Mouse (Mus musculus) heart, embryonic 14.5 days (tissue): Measurements from ENCODE around the gene Spata31d1a. TPM values are rescaled to one million over a fixed set of nuclear protein-coding genes. Genes with fewer than 3 reads are reported as not detected.

ENCODE experiments used
- ATAC-seq: fragments of 200-750 bp; cut with Nextera tagmentation; 2 replicates; pipeline ENCODE4 v1.8.0; 2017; ENCODE audit warnings: low read depth, moderate TSS enrichment; ENCODE audit not compliant: insufficient number of reproducible peaks, insufficient read depth, low FRiP score
- H3K27ac ChIP-seq, 2 experiments: fragments of 200-500 bp in 1 of 2; fragments of 300-500 bp in 1 of 2; sonication (generic) in 1 of 2; replicated peaks in 1 of 2; 2 replicates each; pipeline ENCODE4 v1.5.1; 2012 to 2014; ENCODE audit warnings: low read depth in 2 of 2, low read length in 2 of 2, control low read depth in 1 of 2, mild to moderate bottlenecking in 1 of 2, mixed read lengths in 1 of 2; ENCODE audit not compliant: control insufficient read depth in 1 of 2, insufficient read depth in 1 of 2
- H3K27me3 ChIP-seq: fragments of 300-500 bp; sonication (generic); 2 replicates; pipeline ENCODE4 v1.6.1; 2014; ENCODE audit warnings: mild to moderate bottlenecking, low read length, control low read depth; ENCODE audit not compliant: control insufficient read depth, insufficient read depth
- H3K36me3 ChIP-seq: fragments of 300-500 bp; sonication (generic); 2 replicates; pipeline ENCODE4 v1.6.1; 2014; ENCODE audit warnings: mild to moderate bottlenecking, control low read depth, low read length, mixed read lengths; ENCODE audit not compliant: control insufficient read depth, insufficient read depth
- H3K4me1 ChIP-seq, 2 experiments: fragments of 200-500 bp in 1 of 2; fragments of 300-500 bp in 1 of 2; sonication (generic) in 1 of 2; 2 replicates each; pipeline ENCODE4 v1.6.1; 2012 to 2014; ENCODE audit warnings: low read length in 2 of 2, control low read depth in 1 of 2, mixed read lengths in 1 of 2; ENCODE audit not compliant: control insufficient read depth in 2 of 2, insufficient read depth in 2 of 2
- H3K4me2 ChIP-seq: fragments of 300-500 bp; sonication (generic); 2 replicates; pipeline ENCODE4 v1.6.1; 2014; ENCODE audit warnings: mild to moderate bottlenecking, low read length
- H3K4me3 ChIP-seq, 2 experiments: fragments of 200-500 bp in 1 of 2; fragments of 300-500 bp in 1 of 2; sonication (generic) in 1 of 2; 2 replicates each; pipeline ENCODE4 v1.5.1; 2012 to 2014; ENCODE audit warnings: low read length in 2 of 2, mild to moderate bottlenecking in 2 of 2, control low read depth in 1 of 2, low read depth in 1 of 2, moderate library complexity in 1 of 2; ENCODE audit not compliant: control insufficient read depth in 1 of 2, insufficient read depth in 1 of 2
- H3K9ac ChIP-seq: fragments of 300-500 bp; sonication (generic); 2 replicates; pipeline ENCODE4 v1.6.1; 2014; ENCODE audit warnings: mild to moderate bottlenecking, low read length
- H3K9me3 ChIP-seq: fragments of 300-500 bp; sonication (generic); 2 replicates; pipeline ENCODE4 v1.6.1; 2016; ENCODE audit warnings: low read length, control low read depth; ENCODE audit not compliant: control insufficient read depth
- WGBS: fragments of 180-500 bp; shearing (Covaris S2); extraction: QIAGEN DNeasy Blood & Tissue Kit; methylation state at CpG from one replicate; pipeline ENCODE4 v1.1.7; 2014; 5-methylcytosine and 5-hydroxymethylcytosine counted together
- polyA plus RNA-seq: library from polyadenylated mRNA; unstranded; fragments of >200 nt; fragmentation: Nextera tagmentation; extraction: Ambion mirVana; gene quantifications from 2 replicates; pipeline ENCODE4 v1.2.1, GENCODE M21; 2014

The Spata31d1a gene
- polyA plus RNA-seq, 1 experiment from 2014 or later: not detected

DNA sequence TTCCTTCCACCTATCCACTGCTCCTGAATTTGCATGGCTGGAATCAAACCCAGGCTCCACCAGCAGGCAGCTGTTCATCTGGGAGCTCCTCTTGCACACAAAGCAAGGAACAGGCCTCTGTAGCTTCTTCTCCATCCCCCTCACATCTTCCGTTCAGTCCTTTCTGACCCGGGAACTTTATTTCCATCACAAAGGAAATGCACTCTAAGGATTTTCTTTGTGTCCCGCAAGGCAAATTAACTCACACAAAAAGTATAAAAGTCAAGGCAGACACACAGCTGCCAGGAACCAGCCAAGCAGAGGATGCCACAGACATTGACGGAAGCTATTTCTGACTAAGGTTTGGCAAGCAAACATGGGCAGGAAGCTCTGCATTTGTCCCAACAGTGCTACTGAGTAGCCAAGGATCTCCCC, 53.1 kb downstream of the Spata31d1a start:
- Histone ChIP-seq H3K36me3 (peaks cover 3% of the 10 kb centered on the region; the same call in 1 of the 2 replicates), H3K4me1 (peaks cover 13 to 18% of the 10 kb centered on the region in 2 experiments), H3K4me3 (no peak overlapping the region), H3K27ac (peak overlapping the region; percentile 31 to 58; a peak in 3 of 4 replicates), H3K4me2 (no peak overlapping the region), H3K27me3 (no peaks in the 10 kb centered on the region), H3K9me3 (no peaks in the 10 kb centered on the region), H3K9ac (no peak overlapping the region)
- no peak for ATAC-seq
- 60% methylated on average over 4 of the region's 4 CpGs for WGBS

DNA sequence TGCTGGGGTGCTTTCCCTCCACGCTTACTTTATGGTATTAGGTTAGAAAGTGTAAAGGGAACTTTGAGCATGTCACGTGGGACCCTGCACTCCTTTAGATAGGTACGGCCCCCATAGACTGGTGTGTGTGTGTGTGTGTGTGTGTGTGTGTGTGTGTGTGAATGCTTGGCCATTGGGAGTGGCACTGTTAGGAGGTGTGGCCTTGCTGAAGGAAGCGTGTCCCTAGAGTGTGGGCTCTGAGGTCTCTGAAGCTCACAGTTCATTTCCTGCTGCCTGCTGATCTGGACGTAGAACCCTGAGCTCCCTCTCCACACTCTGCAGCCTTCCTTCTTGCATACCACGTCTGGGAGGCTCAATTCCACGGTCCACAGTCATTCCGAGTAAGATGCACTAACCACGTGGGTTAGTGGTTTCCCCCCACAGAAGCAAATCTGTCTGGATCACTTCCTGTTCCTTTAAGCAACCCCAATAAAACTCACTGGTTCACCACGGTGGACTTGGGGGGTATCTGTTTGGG, 53.8 kb downstream of the Spata31d1a start:
- Histone ChIP-seq H3K36me3 (no peaks in the 10 kb centered on the region), H3K27me3 (no peaks in the 10 kb centered on the region), H3K9ac (no peak overlapping the region), H3K4me2 (no peak overlapping the region), H3K9me3 (no peaks in the 10 kb centered on the region), H3K4me3 (no peak overlapping the region), H3K4me1 (peaks cover 13 to 18% of the 10 kb centered on the region in 2 experiments), H3K27ac (peak overlapping the region; percentile 31 to 58; a peak in 3 of 4 replicates)
- WGBS: 63% methylated on average over 10 of the region's 10 CpGs
- ATAC-seq: no peak

DNA sequence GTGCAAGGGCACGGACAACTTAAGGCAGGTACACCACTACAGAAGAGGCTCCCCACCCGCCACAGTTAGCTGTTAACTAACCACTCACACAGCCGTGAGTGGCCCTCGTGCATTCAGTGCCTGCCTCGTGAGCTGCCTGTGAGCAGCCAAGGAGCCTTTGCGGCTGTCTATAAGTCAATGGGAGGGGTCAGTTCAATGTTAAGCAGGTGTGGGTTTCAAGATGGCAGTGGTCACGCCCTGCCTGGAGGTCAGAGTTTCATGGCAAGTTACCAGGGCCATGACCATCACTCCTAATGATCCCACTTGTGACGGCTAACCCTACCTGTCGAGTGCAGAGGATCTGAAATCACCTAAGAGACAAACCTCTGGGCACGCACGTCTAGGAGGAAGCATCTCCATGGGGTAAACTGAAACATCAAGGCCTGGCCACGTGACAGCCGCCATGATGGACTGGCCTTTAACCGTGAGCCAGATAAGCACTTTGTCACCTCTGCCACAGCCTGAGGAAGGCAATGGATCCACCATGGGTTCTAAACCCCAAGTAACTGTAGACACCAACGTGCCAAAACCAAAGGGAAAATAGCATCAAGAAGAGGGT, 54.3 kb downstream of the Spata31d1a start:
- 92% methylated on average over 15 of the region's 15 CpGs for WGBS
- Histone ChIP-seq H3K4me3 (no peak overlapping the region), H3K9ac (no peak overlapping the region), H3K27me3 (no peaks in the 10 kb centered on the region), H3K9me3 (no peaks in the 10 kb centered on the region), H3K36me3 (no peaks in the 10 kb centered on the region), H3K4me1 (peaks cover 13 to 18% of the 10 kb centered on the region in 2 experiments), H3K4me2 (no peak overlapping the region), H3K27ac (no peak overlapping the region)
- ATAC-seq: no peak

DNA sequence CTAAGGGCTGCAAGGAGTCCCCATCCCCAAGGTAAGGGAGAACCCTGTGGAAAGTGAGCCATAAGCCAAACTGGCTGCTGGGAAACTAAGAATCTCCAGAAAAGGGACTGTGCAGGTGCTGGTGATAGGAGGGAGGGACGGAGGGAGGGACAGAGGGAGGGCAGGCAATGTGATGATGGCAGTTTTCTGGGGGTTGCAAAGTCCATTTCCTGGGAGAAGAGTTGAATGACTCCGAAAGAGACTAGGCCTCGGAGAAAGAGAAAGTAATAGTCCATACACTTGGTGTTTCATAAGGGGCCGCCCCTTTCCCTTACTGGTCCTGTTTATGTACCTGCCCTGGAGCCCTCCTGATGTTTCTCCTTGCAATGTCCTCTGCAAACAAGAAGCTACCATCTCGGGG, 55.7 kb downstream of the Spata31d1a start:
- Histone ChIP-seq H3K4me3 (no peak overlapping the region), H3K4me1 (peaks cover 13 to 18% of the 10 kb centered on the region in 2 experiments), H3K9me3 (no peaks in the 10 kb centered on the region), H3K27me3 (no peaks in the 10 kb centered on the region), H3K36me3 (peaks cover 4% of the 10 kb centered on the region), H3K9ac (no peak overlapping the region), H3K27ac (no peak overlapping the region), H3K4me2 (no peak overlapping the region)
- ATAC-seq: no peak
- 94% methylated on average over 5 of the region's 5 CpGs for WGBS

DNA sequence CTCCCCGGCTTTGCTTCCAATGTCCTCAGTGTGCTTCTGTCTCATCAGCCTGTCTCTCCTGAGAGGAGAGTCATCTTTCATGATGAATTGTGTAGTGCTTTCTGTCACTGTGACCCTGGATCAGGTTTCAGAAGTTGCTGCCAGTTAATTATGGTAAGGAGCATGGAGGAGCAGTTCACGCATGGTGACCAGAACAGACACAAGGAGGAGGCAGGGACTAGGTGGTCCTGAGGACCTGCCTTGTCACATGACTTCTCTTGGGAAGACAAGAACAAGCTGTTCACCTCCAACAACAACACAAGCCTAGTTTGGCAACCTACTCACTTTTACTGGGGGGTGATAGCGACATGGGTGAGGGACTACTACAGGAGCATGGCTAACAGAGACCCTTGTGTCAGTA, 57.0 kb downstream of the Spata31d1a start:
- Histone ChIP-seq H3K36me3 (peaks cover 12% of the 10 kb centered on the region), H3K4me2 (no peak overlapping the region), H3K9ac (no peak overlapping the region), H3K4me3 (no peak overlapping the region), H3K27ac (no peak overlapping the region), H3K27me3 (no peaks in the 10 kb centered on the region), H3K4me1 (peaks cover 13 to 18% of the 10 kb centered on the region in 2 experiments), H3K9me3 (no peaks in the 10 kb centered on the region)
- 62% methylated on average over 3 of the region's 3 CpGs for WGBS
- no peak for ATAC-seq

DNA sequence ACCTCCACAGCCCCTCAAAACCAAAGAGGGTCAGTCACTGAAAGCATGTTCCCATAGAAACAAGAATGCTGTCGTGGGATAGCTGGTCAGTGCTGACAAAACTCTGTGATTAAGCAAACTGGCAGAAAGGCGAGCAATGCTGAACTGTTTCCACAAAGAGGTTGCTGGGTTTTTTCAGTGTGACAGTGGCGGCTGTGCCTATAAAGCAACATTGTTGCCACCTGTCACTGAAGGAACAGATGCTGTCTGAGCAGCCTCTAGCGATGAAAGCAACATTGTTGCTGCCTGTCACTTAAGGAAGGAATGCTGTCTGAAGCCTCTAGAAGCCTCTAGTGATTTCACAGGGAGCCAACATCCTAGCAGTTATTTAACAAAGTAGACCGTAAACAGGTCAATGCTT, 57.5 kb downstream of the Spata31d1a start:
- no peak overlapping the region for H3K4me2 ChIP-seq
- H3K27me3 ChIP-seq: no peaks in the 10 kb centered on the region
- WGBS: 32% methylated on average over 5 of the region's 5 CpGs
- H3K4me3 ChIP-seq: no peak overlapping the region
- peaks cover 12% of the 10 kb centered on the region for H3K36me3 ChIP-seq
- no peak overlapping the region for H3K27ac ChIP-seq
- H3K4me1 ChIP-seq: peaks cover 15 to 20% of the 10 kb centered on the region in 2 experiments
- no peak for ATAC-seq
- no peaks in the 10 kb centered on the region for H3K9me3 ChIP-seq
- no peak overlapping the region for H3K9ac ChIP-seq

Other genes starting within 250 kb of the Spata31d1a start
- gene Agtpbp1, start 125.1 kb downstream of the Spata31d1a start, polyA plus RNA-seq: 14.9 and 15.1 TPM in 2 replicates
- 54.4 and 70.3 TPM in 2 replicates for gene Naa35, start 125.1 kb downstream of the Spata31d1a start, polyA plus RNA-seq
- gene Golm1, start 34.5 kb downstream of the Spata31d1a start, polyA plus RNA-seq: 46.6 and 49.2 TPM in 2 replicates
- gene 4921517D22Rik, start 16.2 kb downstream of the Spata31d1a start, polyA plus RNA-seq: not detected in 2 replicates
- gene Spata31d1b, start 2.0 kb upstream of the Spata31d1a start, polyA plus RNA-seq: not detected in 2 replicates
- not detected in 2 replicates for gene Spata31d1d, start 21.4 kb upstream of the Spata31d1a start, polyA plus RNA-seq
- 0.27 TPM in 1 of 2 replicates, not detected in the other for gene 1700014D04Rik, start 36.4 kb upstream of the Spata31d1a start, polyA plus RNA-seq
- 213 and 236 TPM in 2 replicates for gene Isca1, start 59.5 kb upstream of the Spata31d1a start, polyA plus RNA-seq
- not detected in 2 replicates for gene Gm49354, start 71.9 kb upstream of the Spata31d1a start, polyA plus RNA-seq
- gene Tut7, start 112.8 kb upstream of the Spata31d1a start, polyA plus RNA-seq: 35.0 and 35.1 TPM in 2 replicates